Mouse (Mus musculus) megakaryocyte-erythroid progenitor cell, adult 5 weeks (primary cell): ENCODE measurements around the gene Srsf7. TPM values are rescaled to one million over a fixed set of nuclear protein-coding genes. Genes with fewer than 3 reads are reported as not detected.

Source experiments
- polyA plus RNA-seq: library from polyadenylated mRNA; stranded (reverse); fragments of >175 nt; gene quantifications from 2 replicates; pipeline ENCODE4 v1.2.3, GENCODE M21; 2012

Srsf7 gene
- 165 and 186 TPM in 2 replicates for polyA plus RNA-seq

GRCm38 (mm10) chr17:80206671-80207581 lies at the start of gene Srsf7, which contains the start of gene Ttc39d:
Gene Srsf7 (minus strand): TSS chr17:80207307.
Gene Ttc39d (plus strand): TSS chr17:80207460.

DNA sequence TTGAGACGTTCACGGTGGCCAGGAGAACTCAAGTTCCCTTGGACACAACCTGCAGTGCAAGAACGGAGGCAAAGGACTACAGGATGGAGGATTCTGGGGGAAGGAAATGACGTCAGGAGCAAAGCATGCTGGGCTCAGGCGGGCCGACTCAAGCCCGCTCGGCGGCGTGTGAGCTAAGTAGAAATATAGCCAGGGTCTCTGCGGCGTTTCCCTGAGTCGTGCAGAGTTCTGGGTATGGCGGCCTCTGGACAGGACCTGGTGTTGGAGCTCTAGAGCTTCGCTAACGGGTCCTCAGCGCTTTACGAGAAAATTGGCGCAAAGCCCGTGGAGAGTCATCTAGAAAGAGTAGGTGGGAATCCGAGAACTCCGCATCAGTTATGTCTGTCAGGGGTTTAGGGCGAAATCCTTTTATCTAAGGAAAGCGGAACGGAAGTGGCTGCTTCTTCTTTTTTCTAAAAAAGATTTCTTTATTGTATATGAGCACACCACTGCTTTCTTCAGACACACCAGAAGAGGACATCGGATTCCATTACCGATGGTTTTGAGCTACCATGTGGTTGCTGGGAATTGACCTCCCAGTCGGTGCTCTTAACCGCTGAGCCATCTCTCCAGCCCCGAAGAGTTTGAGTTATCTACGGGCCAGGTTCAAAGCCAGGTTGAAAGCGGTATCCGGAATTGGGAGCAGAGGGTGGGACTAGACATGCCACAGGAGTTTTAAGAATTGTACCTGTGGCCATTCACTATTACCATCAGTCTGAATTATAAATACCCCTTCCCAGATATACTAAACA lies 17.4 kb upstream of the Srsf7 start, which contains the start of gene Gemin6:
Gemin6 (plus strand) TSS at position 116 of the 791 bp plus-strand sequence.

Other genes with a start within 250 kb of the Srsf7 start
- gene Hnrnpll, start 145.0 kb downstream of the Srsf7 start, polyA plus RNA-seq, result 51.9 and 59.3 TPM in 2 replicates
- gene Galm, start 79.8 kb downstream of the Srsf7 start, polyA plus RNA-seq, result 0.34 and 0.35 TPM in 2 replicates
- not detected in 2 replicates for gene Ttc39d, start 153 bp upstream of the Srsf7 start, polyA plus RNA-seq
- 1.2 and 1.5 TPM in 2 replicates for gene Gemin6, start 17.1 kb upstream of the Srsf7 start, polyA plus RNA-seq
- gene Morn2, start 82.9 kb upstream of the Srsf7 start, polyA plus RNA-seq, result 1.6 and 3.0 TPM in 2 replicates
- 6.8 and 6.9 TPM in 2 replicates for gene Dhx57, start 83.2 kb upstream of the Srsf7 start, polyA plus RNA-seq
- 0.03 TPM in 1 of 2 replicates, not detected in the other for gene Arhgef33, start 100.1 kb upstream of the Srsf7 start, polyA plus RNA-seq
- gene Gm10190, start 166.2 kb upstream of the Srsf7 start, polyA plus RNA-seq, result 0.63 TPM in 1 of 2 replicates, not detected in the other